Mouse (Mus musculus): ENCODE measurements around the gene Lypla2. TPM values are rescaled to one million over a fixed set of nuclear protein-coding genes. Genes with fewer than 3 reads are reported as not detected.
A peak's percentile ranks its signal among the peaks of the same experiment; 100 is the strongest.

Gene Lypla2
- total RNA-seq, 4 experiments from 2014 or later, result 79.7 to 84.5 (median 81.6) TPM

DNA sequence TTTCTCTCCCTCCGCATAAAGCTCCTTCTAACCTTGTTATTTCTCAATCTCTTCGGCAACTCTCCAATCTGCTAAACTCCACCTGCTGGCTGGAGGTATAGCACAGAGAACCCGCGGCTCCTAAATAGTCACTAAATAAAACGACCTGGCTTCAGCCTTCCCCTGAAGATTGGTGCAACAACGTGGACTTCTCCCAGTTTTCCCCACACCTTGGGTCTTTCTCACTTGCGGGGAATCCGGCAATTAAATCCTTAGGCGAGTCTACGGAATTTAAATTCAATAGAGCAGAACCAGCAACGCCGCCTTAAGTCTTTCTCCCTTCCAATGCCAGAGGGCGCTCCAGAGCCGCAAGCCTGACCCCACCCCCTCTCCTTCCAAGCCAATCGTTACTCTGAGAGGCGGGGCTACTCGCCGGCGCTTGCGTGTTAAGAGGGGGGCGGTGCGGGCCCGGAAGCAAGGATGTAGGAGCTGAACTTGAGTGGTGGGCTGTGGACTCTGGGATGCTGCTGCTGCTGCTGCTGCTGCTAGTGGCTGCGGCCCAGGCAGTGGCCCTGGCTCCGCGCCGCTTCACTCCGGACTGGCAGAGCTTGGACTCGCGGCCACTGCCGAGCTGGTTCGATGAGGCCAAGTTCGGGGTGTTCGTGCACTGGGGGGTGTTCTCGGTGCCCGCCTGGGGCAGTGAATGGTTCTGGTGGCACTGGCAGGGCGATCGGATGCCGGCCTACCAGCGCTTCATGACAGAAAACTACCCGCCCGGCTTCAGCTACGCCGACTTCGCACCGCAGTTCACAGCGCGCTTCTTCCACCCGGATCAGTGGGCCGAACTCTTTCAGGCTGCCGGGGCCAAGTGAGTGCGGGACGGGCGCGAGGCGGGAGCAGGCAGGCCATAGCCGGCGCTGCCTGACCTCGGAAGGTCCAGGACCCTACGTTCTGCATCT, 51.9 kb downstream of the Lypla2 start, which contains the start of gene Fuca1:
TSS of gene Fuca1 (plus strand) at position 432 of the 938 bp plus-strand sequence.
- peak; percentile 93 for DNase-seq

GRCm38 (mm10) chr4:135919280-135919639, 53.2 kb downstream of the Lypla2 start:
- no peak for DNase-seq

- no peak for DNase-seq
These were observed 53.7 kb downstream of the Lypla2 start for GRCm38 (mm10) chr4:135918635-135919279.

Other genes starting within 250 kb of the Lypla2 start
- gene Il22ra1, start 244.5 kb downstream of the Lypla2 start, total RNA-seq (2022), result 1 to 10 TPM in 2 of 4 experiments, under 1 TPM in 1, not detected in 1; 0.35 to 2.5 (median 1.1) TPM
- gene Myom3, start 212.9 kb downstream of the Lypla2 start, total RNA-seq (2022), result under 1 TPM; 0.12 to 0.52 (median 0.22) TPM
- 100 to 1,000 TPM in 2 of 4 experiments, 10 to 100 TPM in 2; 93.3 to 127 (median 104) TPM for gene Srsf10, start 116.9 kb downstream of the Lypla2 start, total RNA-seq (2022)
- gene Pnrc2, start 98.8 kb downstream of the Lypla2 start, total RNA-seq (2022), result 100 to 1,000 TPM; 106 to 163 (median 148) TPM
- gene Cnr2, start 77.2 kb downstream of the Lypla2 start, total RNA-seq (2022), result 1 to 10 TPM; 2.2 to 3.6 (median 2.8) TPM
- 100 to 1,000 TPM in 3 of 4 experiments, 10 to 100 TPM in 1; 83.5 to 119 (median 106) TPM for gene Fuca1, start 51.9 kb downstream of the Lypla2 start, total RNA-seq (2022)
- gene Hmgcl, start 26.2 kb downstream of the Lypla2 start, total RNA-seq (2022), result 10 to 100 TPM; 51.7 to 68.6 (median 62.8) TPM
- 10 to 100 TPM; 12.5 to 23.3 (median 22.5) TPM for gene Gale, start 8.9 kb downstream of the Lypla2 start, total RNA-seq (2022)
- 10 to 100 TPM; 31.8 to 51.8 (median 40.4) TPM for gene Pithd1, start 14.6 kb upstream of the Lypla2 start, total RNA-seq (2022)
- gene Eloa, start 49.1 kb upstream of the Lypla2 start, total RNA-seq (2022), result 10 to 100 TPM; 38.6 to 44.8 (median 43.9) TPM
- gene Rpl11, start 80.8 kb upstream of the Lypla2 start, total RNA-seq (2022), result 100 to 1,000 TPM; 326 to 545 (median 424) TPM
- 10 to 100 TPM; 58.3 to 76.8 (median 73.8) TPM for gene Id3, start 170.9 kb upstream of the Lypla2 start, total RNA-seq (2022)
- gene E2f2, start 199.8 kb upstream of the Lypla2 start, total RNA-seq (2022), result 1 to 10 TPM; 2.6 to 3.6 (median 2.7) TPM
- 1 to 10 TPM; 2.5 to 4.9 (median 3.6) TPM for gene Asap3, start 233.7 kb upstream of the Lypla2 start, total RNA-seq (2022)